Mouse (Mus musculus) adrenal gland, postnatal 36 days (tissue): ENCODE measurements around the gene Scarb1. TPM values are rescaled to one million over a fixed set of nuclear protein-coding genes. Genes with fewer than 3 reads are reported as not detected.

Source experiments
- DNase-seq, 2 experiments: peaks; one replicate each; pipeline ENCODE4 v3.0.0; 2021; ENCODE audit warnings: mixed read lengths in 1 of 2
- total RNA-seq, 2 experiments: library from RNA; stranded (reverse); gene quantifications; 2 replicates each; pipeline ENCODE4 v1.2.3; 2021

The Scarb1 gene
- total RNA-seq, 2 experiments from 2014 or later: 1,867 to 4,652 TPM

GRCm38 (mm10) chr5:125271531-125272203 lies 69.2 kb downstream of the Scarb1 start:
- DNase-seq: peak; percentile 81 to 87

GRCm38 (mm10) chr5:125270587-125271130 lies 70.2 kb downstream of the Scarb1 start:
- DNase-seq: peak; percentile 72 to 85

DNA sequence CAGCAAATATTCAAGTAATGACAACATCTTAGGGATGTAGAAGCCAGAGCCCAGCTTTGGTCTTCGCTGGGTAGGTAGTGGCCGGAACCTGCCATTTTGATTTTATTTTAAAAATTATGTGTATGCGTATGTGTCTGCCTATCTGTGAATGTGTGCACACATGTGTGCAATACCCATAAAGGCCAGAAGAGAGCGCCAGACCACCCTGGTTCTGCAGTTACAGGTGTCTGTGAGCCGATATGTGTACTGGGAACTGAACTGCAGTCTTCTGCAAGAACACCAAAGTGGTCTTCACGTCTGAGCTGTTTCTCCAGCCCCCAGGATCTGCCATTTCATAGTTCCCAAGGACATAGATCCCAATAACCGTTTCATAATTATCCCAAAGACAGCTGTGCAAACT lies 71.1 kb downstream of the Scarb1 start:
- DNase-seq: no peak

DNA sequence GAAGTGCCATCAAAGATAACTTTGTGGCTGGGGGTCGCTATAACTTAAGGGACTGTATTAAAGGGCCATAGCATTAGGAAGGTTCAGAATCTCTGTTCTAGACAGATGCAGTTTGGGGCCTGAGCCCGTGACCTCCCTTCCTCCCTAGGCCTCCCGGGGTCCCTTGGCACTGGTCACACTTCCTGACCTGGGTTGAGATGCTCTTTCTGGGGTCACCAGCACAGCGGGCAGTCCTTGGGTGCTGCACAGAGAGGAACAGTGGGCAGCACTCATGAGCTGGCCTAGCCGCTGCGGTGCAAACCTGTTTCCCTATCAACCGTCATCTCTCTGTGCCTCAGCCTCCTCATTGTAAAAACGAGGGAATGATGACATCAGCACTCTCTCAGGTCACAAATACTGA lies 71.5 kb downstream of the Scarb1 start:
- DNase-seq: no peak

GRCm38 (mm10) chr5:125268033-125268765 lies 72.7 kb downstream of the Scarb1 start:
- DNase-seq: peak; percentile 83

DNA sequence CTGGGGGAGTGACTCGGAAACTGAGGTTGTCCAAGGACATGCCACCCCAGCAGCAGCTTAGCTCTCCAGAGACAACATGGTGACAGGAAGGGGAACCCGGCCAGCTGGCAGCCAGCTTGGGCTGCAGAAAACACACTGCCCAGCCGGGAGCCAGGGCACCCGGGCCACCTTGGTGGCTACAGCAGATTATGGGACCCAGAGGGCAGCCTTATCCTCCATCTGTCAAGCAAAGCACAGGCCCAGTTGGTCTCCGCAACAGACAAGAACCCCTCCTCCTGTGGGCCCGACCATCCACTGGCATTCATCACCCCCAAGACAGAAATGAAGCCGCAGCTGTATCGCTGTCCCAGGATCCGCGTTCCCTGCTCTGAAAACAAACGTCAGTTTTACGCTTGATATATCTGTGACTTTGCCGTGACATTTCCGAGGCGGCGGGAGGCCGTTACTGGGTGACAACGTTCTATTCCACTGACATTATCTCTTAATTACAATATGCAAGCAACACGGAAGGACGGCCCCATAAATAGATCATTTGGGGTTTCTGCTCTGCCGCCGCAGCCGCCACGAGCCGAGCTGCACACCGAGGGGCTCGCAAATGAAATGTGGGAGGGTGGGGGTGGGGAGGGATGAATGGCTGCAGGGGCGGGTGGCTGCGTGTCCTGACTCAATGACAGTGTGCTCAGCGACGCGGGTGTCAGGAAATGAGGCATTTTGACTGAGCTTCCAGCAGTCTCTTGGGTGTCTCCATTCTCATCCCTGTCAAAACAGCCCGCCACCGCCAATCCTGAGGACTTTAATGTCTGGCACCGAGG lies 73.5 kb downstream of the Scarb1 start:
- peak; percentile 89 to 90 for DNase-seq

DNA sequence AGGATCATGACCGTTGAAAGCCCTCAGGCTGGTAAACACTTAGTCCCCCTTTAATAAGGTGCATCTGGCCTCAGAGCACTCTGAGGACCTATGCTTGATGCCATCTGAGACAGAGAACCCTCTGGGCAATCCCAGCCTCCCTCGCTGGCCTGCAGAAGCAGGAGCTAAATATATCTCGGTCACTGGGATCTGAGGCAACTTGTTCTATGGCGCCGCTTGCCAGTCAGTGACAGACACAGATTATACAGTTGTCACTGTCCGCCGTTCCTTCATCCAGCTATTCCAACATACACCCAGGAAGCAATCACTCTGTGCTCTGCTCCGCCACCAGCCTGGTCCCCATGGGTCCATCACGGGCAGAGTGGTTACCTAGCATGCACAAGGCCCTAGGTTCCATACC lies 74.8 kb downstream of the Scarb1 start:
- no peak for DNase-seq

- DNase-seq: peak; percentile 83 to 85
Observed at GRCm38 (mm10) chr5:125264700-125265099, 76.2 kb downstream of the Scarb1 start.

DNA sequence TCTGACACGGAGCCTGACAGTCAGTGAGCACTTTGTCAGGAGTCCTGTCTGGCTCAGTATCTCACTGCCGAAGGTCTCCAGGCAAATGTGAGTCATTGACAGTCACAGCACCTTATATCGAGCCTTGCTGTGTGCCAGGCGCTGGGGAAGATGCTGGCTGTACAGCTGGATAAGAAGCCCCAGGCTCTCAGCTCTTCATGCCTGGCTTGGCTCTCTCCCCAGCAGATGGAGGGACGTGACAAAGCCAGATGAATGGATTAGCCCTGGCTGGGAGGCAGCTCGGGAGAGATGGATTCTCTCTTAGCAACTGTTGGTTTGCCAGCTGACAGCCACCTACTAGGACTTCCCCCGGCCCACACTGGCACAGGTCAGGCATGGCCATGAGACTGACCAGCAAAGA lies 78.3 kb downstream of the Scarb1 start:
- DNase-seq: no peak

- DNase-seq: peak; percentile 64 to 72
Observed at GRCm38 (mm10) chr5:125253917-125254316, 87.0 kb downstream of the Scarb1 start.

DNA sequence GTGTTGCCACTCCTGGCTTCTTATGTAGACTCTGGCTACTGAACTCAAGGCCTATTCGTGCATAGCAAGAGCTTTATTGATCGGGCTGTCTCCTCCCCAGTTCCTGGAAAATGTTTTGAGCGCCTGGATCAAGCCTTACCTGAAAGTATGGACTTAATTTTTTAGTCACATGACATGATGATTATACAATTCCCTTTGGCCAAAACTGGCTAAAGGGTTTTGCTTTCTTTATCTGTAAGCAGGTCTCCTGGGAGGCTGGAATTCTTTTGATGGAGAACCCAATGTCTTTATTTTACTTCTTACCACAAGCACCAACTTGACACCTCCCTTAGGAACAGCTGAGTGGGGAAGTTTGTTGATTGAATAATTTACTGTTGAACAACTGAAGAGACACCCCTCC lies 87.4 kb downstream of the Scarb1 start:
- DNase-seq: no peak

DNA sequence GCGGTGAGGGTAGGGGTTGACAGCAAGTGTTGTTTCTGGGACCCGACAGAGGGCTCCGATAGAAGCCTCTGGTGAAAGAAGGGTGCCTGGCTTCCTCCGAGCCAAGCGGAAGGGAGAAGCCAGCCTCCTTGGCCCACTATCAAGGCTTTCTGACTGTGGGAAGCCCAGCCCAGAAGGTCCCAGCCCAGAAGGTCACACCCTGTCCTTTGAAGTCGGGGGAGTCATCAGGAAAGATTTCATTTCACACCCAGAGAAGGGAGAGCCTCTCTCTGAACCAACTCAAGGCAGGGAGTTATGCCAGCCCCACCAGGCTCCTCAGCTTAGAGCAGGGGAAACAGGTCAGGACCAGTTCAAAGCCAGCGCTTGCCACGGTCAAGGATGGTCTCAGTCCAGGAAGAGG lies 88.2 kb downstream of the Scarb1 start:
- peak; percentile 91 for DNase-seq

GRCm38 (mm10) chr5:125251885-125252615 lies 88.8 kb downstream of the Scarb1 start:
- peak; percentile 46 to 63 for DNase-seq

- no peak for DNase-seq
Observed at GRCm38 (mm10) chr5:125249187-125249586, 91.7 kb downstream of the Scarb1 start.

DNA sequence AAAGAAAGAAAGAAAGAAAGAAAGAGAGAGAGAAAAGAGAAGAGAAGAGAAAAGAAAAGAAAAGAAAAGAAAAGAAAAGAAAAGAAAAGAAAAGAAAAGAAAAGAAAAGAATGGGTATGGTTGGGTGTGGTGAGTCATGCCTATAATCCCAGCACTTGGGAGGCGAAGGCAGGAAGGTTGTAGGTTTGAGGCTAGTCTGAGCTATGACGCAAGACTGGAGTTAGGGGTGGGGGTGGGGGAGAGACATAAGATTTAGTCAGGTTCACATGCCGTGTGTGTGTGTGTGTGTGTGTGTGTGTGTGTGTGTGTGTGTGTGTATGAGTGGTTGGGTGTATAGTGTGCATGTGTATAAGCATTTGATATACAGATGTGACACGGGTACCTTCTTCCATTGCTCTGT lies 94.2 kb downstream of the Scarb1 start:
- DNase-seq: no peak

DNA sequence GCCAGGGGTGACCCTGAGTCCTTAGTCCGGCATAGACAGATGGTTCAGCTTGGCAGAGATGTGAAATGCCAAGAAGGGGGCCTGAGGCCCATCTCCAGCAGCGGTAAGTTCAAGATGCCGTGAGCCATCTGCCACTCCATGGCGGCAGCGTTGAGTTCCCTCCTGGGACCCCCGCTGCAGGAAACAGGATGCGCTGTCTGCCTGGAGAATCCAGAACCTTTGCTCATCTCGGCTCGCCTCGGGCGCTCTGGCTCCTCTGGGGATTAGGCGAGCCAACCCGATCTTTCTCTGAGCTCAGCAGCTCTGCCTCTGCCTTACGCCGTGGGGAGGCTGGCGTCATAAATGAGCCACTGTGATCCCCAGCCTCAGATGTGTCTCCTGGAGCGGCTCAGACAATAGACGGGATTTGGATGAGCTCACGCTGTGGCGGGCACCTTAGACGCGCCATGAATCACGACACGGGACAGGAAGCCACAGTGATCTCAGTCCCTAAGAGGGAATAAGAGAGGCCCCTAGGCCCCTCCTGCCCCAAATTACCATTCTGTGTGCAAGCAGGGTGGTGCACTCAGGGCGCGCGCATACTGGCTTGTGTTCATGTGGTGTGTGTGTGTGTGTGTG lies 95.3 kb downstream of the Scarb1 start:
- peak; percentile 76 to 80 for DNase-seq

- DNase-seq: no peak
Observed at GRCm38 (mm10) chr5:125244825-125245533, 95.9 kb downstream of the Scarb1 start.

- DNase-seq: no peak
Observed at GRCm38 (mm10) chr5:125243928-125244327, 97.0 kb downstream of the Scarb1 start.

DNA sequence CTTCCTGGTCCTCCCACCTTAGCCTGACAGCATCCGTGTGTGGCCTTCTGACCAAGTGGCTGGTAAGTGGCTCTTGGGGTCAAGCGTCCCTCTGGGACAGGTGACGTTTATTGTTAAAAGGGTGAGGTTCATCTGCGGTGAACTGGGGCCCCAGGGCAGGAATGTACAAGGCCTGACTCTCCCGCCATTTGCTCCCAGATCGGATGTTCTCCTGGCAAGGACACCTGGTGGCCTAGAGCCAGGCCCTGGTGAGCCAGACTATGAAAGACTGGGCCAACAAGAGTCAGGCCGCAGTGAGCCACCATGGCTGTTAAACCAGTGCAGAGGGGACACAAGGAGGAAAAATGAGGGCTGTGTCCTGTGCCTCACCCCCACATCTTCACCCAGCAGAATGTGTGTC lies 98.8 kb downstream of the Scarb1 start:
- DNase-seq: peak in 1 of 2 experiments; percentile 63

- peak in 1 of 2 experiments; percentile 28 for DNase-seq
Observed at GRCm38 (mm10) chr5:125241627-125242026, 99.3 kb downstream of the Scarb1 start.
